Mouse (Mus musculus): Measurements from ENCODE around the gene Trpm5.

Gene Trpm5

DNA sequence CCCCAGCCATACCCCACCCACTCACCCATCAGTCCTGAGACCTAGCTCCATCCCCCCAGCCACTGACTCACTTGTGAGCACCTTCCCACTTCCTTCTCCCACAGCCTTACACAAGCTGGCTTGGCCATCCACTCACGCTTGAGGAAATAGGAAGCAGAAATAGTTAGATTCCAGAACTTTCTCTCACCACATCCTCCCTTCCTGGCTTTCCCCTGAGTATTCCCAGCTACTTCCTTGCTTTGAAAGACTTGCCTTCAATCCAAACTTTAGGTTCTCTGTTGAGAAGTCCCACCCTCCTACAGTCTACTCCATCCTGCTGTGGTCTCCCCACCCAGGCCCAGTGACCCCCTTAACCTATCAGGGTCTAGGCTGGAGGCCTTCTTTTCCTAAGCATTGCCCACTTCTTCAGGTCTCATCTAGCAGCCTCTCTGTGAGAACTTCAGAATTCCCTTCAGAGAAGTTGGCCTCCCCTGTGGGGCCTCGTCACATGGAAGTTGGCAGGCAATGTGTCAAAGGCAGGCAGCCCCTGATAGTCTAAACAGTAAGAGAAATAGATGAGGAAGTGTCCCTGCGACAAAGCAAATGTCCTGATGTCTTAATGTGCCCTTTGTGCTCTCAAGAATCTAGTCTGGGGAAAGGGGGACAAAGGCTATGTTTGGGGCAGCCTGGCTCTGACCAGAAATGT is 53.2 kb downstream of the Trpm5 start:
- in situ Hi-C loops (cut with MseI, MboI): no loop called here

DNA sequence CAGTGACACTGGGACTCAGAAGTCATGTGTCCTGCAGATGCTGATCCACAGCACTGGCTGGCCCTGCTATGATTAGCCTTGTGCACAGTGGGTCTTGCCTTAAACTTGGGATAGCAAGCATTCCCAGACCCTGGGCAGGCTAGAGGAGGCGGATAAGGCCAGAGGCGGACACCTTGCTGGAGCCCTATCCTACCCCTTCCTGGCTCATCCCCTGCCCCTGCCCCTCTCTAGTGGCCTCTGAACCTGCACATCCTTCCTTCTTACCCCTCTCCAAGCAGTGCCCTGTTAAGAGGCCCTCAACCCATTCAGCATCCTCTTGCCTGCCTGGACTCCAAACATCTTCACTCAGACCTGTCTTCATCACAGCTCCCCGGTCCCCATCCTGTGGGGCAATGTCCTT is 53.9 kb downstream of the Trpm5 start:
- in situ Hi-C loops (cut with MseI, MboI): no loop called here

DNA sequence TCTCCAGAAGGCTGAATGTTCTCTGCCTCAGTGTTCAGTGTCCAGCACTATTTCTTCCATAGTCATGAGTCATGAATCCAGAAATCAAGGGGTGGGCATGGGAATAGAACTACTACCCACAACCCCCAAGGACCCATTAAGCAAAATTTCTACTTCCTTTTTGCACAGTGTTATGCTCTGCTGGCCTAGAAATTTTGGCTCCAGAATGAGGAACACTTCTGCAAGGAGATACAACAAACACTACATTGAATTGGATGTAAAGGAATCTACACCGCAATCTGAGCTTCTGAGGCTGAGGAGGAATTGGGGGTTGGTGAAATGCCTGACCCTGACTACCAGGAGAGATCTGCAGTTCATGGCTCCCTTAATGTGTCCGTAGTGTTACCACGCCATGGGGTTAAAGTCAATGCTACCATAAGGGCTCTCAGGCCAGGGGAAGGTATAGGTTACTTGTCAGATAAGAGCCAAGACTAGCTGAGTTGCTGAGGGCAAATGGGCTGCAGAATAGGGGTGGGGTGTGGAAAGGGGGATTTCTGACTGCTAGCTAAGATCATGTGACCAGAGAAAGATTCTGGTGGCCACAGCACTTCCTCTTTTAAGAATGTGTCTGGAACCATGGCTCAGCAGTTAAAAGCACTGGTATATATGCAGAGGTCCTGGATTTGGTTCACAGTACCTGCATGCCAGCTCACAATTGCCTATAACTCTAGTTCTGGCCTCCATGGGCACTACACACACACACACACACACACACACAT is 56.1 kb downstream of the Trpm5 start:
- in situ Hi-C loops (cut with MseI, MboI): no loop called here

DNA sequence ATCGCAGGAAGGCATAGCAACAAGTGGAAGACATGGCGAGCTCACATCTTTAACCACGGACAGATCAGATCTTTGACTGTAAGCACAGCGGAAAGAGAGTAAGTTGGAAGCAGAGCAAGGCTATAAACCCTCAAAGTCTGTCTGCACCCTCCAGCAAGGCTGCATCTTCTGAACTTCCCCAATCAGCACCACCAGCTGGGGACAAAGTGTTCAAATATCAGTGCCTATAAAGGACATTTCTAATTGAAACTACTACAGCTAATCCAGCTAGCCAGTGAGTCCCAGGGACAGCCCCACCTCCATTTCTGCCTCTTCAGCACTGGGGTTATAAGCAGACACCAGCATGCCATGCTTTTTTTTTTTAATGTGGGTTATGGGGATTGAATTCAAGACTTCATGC is 57.1 kb downstream of the Trpm5 start:
- in situ Hi-C loops (cut with MseI, MboI): no loop called here

DNA sequence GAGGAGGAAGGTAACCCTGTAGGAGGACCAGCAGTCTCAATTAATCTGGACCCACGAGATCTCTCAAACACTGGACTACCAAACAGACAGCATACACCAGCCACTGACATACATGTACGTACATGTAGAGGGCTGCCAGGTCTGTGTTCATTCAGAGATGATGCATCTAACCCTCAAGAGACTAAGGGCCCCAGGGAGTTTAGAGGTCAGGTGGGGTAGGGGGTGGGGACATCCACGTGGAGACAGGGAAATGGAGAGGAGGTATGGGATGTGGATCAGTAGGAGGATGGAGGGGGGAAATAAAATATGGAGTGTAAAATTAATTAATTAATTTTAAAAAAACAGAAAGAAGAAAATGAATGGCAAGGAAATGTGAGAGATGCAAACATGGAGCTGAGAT is 57.7 kb downstream of the Trpm5 start:
- in situ Hi-C loops (cut with MseI, MboI): no loop called here

DNA sequence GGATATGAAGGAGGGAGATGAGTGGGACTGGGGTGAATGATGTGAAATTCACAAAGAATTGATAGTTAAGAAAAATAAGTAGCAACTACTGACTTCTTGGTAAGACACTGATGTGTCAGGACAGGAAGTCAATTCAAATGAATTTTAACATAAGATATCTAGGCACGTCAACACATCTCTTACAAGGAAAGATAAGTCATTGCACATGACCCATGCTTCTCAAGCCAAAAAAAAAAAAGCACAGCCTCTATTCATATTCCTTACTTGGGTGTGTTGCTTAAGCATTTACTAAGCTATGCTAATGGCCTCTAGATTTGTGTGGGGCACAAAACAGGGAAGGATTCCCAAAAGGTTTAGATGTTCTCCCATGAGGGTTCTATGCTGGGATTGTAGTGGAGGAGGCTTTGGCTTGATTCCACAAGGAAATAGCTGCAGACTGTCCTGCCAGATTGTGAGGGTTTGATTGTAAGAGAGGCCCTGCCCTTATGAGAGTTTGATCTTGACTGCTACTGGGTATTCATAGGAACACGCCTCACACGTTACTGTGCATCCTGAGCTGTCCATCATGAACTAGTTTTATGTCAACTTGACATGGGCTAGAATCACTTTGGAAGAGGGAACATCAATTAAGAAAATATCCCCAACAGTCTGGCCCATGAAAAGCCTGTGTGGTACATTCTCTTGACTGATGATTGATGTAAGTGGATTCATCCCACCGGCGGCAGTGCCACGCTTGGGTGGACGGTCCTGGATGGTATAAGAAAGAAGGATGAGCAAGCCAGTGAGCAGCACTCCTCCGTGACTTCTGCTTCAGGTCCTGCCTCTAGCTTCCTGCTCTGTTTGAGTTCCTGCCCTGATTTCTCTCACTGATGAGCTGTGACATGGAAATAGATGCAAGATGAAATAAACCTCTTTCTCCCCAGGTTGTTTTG is 59.7 kb downstream of the Trpm5 start:
- in situ Hi-C loops (cut with MseI, MboI): no loop called here

DNA sequence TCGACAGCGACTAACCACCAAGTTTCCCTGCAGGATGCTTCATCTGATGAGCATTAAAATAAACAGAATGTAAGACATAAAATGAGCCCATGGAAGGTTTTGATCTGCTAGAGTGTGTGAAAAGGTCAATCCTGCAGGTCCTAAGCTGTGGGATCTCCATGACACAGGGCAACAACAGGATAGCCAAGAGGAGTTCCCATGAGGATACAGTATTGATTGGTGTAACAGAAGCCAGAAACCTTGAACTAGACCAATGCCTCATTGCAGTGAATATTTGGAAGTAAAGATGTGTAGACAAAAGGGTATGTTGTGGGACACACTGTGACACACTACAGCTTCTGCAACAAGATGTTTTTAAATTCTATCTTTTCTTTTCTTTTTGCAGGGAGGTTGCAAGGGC is 60.3 kb downstream of the Trpm5 start:
- in situ Hi-C loops (cut with MseI, MboI): no loop called here

DNA sequence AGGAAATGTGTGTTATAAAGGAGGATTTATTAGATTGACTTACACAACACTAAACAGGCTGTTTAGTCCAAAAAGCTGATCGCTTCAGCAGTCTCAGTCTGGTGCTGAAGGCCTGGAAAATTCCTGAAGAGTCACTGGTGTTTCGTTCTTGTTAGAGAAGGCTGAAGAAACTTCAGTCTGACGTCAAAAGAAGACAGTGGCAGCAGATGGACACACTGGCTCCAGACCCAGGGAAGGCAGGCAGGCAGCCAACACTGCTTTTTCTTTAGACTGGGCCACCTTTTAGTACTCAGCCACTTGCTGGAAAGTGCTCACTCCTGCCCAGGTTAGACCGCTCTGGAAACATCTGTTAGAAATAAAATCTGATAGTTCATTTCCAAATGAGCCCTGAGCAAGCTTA is 60.9 kb downstream of the Trpm5 start:
- in situ Hi-C loops (cut with MseI, MboI): no loop called here

DNA sequence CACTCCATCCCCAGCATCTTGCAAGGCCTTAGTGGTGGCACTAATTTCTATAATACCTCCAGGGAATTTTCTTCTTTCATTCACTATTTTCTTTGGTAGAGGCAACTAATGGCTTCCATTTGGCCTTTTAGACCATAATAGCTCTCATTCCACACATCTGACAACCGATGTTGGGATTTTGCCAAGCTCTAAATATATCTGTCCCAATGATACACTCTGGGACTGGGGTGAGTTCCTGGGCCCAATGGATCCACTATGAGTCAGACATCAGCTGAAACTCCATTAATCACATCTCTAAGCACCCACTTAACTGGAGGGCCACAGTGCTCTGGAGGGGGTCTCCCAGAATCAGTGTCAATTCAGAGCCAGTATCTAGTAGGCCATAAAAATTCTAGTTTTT is 62.6 kb downstream of the Trpm5 start:
- in situ Hi-C loops (cut with MseI, MboI): no loop called here

DNA sequence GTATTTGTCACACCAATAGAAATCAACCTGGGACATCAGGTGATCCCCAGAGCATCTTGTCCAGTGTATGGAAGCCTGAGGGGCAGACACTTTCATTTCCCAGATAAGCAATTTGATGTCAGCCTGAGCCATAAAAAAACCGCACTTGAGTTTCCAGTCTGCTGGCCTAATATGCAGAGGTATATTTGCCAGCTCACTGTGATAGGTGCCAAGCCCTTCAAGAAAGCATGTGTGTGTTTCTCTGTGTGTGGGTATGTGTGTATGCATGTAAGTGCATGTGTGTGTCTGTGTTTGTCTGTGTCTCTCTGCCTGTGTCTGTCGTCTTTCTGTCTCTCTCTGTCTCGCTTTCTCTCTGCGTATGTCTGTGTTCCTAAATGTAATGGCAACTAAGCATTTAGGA is 67.2 kb downstream of the Trpm5 start:
- in situ Hi-C loops (cut with MseI, MboI): no loop called here

DNA sequence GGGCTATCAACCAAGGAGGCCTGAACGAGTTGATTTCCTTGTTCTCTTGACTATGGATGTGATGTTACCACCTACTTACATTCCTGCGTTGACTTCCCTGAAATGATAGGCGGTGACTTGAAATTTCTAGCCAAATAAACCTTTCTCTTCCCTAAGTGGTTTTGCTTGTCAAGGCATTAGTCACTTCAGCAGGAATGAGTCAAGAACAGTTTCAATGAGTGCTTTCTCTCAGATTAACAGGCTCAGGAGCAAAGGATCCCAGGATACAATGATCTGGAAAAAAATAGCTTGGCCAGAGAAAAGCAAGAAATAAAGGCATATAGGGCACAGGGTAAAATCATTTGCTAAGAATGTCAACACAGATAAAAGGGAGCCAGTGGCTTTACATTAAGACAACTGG is 68.9 kb downstream of the Trpm5 start:
- in situ Hi-C loops (cut with MseI, MboI): no loop called here

DNA sequence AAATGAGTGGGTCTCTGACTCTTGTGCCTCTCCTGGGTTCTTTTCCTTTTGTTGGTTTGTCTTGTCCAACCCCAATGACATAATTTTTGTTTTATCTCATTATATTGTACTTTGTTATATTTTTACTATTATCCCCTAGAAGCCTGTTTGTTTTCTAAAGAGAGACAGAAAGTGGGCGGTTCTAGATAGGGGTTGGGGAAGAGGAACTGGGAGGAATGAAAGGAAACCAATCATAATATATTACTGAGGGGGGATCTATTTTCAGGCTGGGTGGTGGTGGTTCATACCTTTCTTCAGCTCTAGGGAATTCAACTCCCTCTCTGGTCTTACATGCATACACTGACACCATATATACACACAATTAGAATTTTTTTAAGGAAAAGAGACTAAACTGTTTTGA is 70.1 kb downstream of the Trpm5 start:
- in situ Hi-C loops (cut with MseI, MboI): no loop called here

DNA sequence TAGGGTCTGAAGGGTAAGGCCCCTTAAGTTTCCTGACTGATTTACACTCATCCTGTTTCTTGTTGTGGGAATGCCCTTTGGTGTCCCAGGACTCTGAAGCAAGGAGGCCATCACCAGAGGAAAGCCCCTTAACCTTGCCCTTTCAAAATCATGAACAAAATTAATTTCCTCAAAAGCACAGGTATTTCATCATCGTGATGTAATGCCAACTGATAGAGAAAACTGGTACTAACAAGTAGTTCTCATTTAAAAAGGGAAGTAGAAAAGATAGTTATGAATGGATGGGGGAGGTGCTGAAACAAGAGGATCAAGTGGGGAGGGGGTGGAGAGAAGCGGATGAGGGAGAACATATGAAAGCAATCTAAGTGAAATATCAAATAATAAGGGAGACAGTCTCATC is 70.9 kb downstream of the Trpm5 start:
- in situ Hi-C loops (cut with MseI, MboI): no loop called here

DNA sequence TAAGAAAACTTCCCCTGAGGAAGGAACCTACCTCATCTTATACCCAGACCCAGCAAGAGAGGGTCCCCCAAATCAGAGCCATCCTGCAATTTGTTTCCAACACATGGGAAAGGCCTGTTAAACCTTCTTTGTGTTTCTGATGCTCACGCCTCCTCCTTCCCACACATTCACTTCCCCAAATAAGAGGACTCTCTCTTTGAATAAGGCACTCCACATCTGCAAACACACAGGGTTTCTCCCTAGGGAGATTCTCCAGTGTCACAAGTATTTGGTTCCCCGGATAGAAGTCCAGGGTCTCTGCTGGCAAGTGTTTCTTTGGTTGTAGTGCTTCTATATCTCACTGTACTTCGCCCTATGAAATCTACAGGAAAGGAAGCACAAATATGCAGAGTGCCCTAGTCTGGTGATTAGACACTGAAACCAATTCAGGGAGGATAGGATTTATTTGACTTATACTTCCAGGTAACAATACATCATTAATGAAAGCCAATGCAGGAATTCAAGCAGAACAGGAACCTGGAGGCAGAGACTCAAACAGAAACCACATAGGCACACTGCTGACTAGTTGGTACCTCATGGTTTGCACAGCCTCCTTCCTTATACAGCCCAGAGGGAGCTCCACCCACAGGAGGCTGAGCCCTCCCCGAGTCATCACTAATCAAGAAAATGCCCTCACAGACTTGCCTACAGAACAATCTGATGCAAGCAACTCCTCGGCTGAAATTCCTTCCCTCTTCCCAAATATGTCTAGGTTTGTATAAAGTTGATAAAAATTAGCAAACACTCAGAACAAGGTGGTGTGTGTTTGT is 72.9 kb downstream of the Trpm5 start:
- in situ Hi-C loops (cut with MseI, MboI): no loop called here

DNA sequence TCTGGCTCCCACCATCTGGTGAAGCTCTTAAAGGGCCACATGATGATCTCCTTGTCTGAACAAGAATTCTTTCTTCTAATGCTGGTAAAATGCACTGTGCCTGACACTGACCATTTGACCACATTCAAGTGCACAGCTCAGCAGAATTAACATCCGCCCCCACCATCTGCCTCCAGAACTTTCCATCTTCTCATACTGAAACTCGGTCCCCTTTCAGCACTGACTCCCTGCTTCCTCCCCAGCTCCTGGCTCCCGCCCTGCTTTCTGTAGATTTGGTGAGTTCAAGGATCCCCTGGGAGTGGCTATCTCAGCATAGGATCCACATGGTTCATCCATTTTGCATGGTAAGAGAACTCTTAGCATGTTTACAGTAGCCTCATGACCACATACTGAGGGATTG is 73.7 kb downstream of the Trpm5 start:
- in situ Hi-C loops (cut with MseI, MboI): no loop called here

DNA sequence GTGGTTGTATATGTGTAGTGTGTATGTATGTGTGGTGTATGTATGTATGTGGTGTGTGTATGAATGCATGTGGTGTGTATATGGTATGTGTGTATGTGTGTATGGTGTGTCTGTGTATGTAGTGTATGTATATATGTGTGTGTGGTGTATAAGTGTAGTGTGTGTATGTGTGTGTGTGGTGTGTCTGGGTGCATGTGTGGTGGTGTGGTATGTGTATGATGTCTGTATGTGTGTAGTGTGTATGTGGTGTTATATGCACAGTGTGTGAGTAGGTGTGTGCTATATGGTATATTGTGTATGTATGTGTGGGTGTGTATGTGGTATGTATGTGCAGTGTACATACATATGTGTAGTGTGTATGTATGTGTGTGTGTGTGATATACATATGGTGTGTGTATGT is 74.4 kb downstream of the Trpm5 start:
- in situ Hi-C loops (cut with MseI, MboI): no loop called here
